Mouse (Mus musculus): ENCODE data around the gene Ccdc69. TPM values are rescaled to one million over a fixed set of nuclear protein-coding genes. Genes with fewer than 3 reads are reported as not detected.
"Not testable (repeated sequence)": the region's sequence is repeated elsewhere in the genome, so short reads cannot be mapped to it uniquely, and the experiment has no call there.

Ccdc69 gene
- polyA plus RNA-seq, 1 experiment from 2014 or later, result 3.5 TPM

GRCm38 (mm10) chr11:55116004-55116403, 38.1 kb upstream of the Ccdc69 start:
- Histone ChIP-seq H3K4me1 (replicated peaks; ENCODE audit: control insufficient read depth, insufficient read depth, low read length) (no peaks in the 10 kb centered on the region), H3K9ac (ENCODE audit: low read depth, low read length) (no peak overlapping the region), H3K36me3 (ENCODE audit: control insufficient read depth, insufficient read depth) (no peaks in the 10 kb centered on the region), H3K4me3 (ENCODE audit: low read depth, low read length) (no peak overlapping the region), H3K27ac (ENCODE audit: low read depth, low read length) (no peak overlapping the region), H3K27me3 (replicated peaks; ENCODE audit: control insufficient read depth, insufficient read depth, low read length) (no peaks in the 10 kb centered on the region), H3K9me3 (ENCODE audit: control insufficient read depth) (peaks cover 4% of the 10 kb centered on the region; the same call in 1 of the 2 replicates), H3K4me2 (replicated peaks; ENCODE audit: low read depth) (no peak overlapping the region)
- 72% methylated on average over 3 of the region's 3 CpGs for WGBS
- ATAC-seq, result no peak
- TF ChIP-seq CTCF (IDR thresholded peaks at IDR 0.05; ENCODE audit: low read depth), result no peak

GRCm38 (mm10) chr11:55114291-55114690, 36.4 kb upstream of the Ccdc69 start:
- no peak overlapping the region for H3K9ac ChIP-seq (ENCODE audit: low read depth, low read length)
- H3K4me1 ChIP-seq (replicated peaks; ENCODE audit: control insufficient read depth, insufficient read depth, low read length), result no peaks in the 10 kb centered on the region
- no peak overlapping the region for H3K27ac ChIP-seq (ENCODE audit: low read depth, low read length)
- no peak for TF ChIP-seq CTCF (IDR thresholded peaks at IDR 0.05; ENCODE audit: low read depth)
- H3K4me2 ChIP-seq (replicated peaks; ENCODE audit: low read depth), result no peak overlapping the region
- H3K4me3 ChIP-seq (ENCODE audit: low read depth, low read length), result no peak overlapping the region
- WGBS, result 83% methylated on average over 2 of the region's 2 CpGs
- no peaks in the 10 kb centered on the region for H3K9me3 ChIP-seq (ENCODE audit: control insufficient read depth)
- no peak for ATAC-seq
- no peaks in the 10 kb centered on the region for H3K27me3 ChIP-seq (replicated peaks; ENCODE audit: control insufficient read depth, insufficient read depth, low read length)
- H3K36me3 ChIP-seq (ENCODE audit: control insufficient read depth, insufficient read depth), result no peaks in the 10 kb centered on the region

DNA sequence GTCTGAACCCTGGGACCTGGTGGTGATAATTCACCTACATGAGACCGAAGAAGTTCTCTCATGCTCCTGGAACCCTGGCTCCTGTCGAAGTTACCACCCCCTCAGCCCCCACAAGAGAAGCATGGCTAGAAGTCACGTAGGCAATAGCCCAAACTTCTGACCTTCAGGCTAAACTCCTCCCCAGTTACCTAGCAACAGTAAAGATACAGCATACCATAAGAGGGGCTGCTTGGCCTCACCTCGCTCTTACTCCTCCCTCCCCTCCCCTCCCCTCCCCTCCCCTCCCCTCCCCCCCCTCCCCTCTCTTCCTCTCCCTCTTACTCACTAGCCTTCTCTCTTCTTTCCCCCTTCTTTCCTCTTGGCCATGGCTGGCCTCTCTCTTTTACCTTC, 35.9 kb upstream of the Ccdc69 start:
- WGBS, result 24% methylated on average over 4 of the region's 4 CpGs
- H3K4me3 ChIP-seq (ENCODE audit: low read depth, low read length); H3K4me1 ChIP-seq (replicated peaks; ENCODE audit: control insufficient read depth, insufficient read depth, low read length); H3K9ac ChIP-seq (ENCODE audit: low read depth, low read length); H3K27ac ChIP-seq (ENCODE audit: low read depth, low read length); H3K4me2 ChIP-seq (replicated peaks; ENCODE audit: low read depth); H3K9me3 ChIP-seq (ENCODE audit: control insufficient read depth); H3K27me3 ChIP-seq (replicated peaks; ENCODE audit: control insufficient read depth, insufficient read depth, low read length); H3K36me3 ChIP-seq (ENCODE audit: control insufficient read depth, insufficient read depth); ATAC-seq: not testable (repeated sequence)

DNA sequence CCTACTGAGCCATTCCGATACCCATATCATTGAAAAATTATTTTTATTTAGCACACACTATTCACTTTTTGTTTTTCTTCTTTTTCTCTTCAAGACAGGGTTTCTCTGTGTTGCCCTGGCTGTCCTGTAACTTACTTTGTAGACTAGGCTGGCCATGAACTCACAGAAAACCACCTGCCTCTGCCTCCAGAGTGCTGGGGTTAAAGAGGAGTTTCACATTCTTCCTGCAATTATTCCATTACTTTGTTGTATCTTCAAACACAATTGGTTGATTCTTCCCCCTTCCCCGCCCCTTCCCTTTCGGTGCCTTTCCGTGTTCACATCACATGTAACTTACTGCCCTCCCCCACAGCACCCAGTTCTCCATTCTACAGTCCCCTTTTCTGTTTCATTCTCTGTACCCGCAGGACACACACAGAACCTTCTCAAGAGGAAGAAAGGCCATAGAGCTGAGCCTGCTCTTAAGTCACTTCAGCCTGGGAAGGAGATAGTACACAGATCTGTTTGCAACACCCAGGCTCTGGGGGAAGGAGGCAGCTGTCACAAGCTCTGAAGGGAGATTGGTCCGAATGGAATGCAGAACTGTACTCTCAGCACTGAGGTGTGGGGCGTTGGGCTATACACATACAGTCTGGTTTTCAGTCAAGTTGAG, 35.4 kb upstream of the Ccdc69 start:
- 43% methylated on average over 7 of the region's 7 CpGs for WGBS
- no peak for ATAC-seq

GRCm38 (mm10) chr11:55110566-55111169, 32.7 kb upstream of the Ccdc69 start:
- Histone ChIP-seq H3K4me1 (replicated peaks; ENCODE audit: control insufficient read depth, insufficient read depth, low read length) (no peaks in the 10 kb centered on the region), H3K9me3 (ENCODE audit: control insufficient read depth) (no peaks in the 10 kb centered on the region), H3K36me3 (ENCODE audit: control insufficient read depth, insufficient read depth) (no peaks in the 10 kb centered on the region), H3K4me2 (replicated peaks; ENCODE audit: low read depth) (no peak overlapping the region), H3K27me3 (replicated peaks; ENCODE audit: control insufficient read depth, insufficient read depth, low read length) (no peaks in the 10 kb centered on the region), H3K4me3 (ENCODE audit: low read depth, low read length) (no peak overlapping the region), H3K9ac (ENCODE audit: low read depth, low read length) (no peak overlapping the region), H3K27ac (ENCODE audit: low read depth, low read length) (no peak overlapping the region)
- no peak for ATAC-seq
- no peak for TF ChIP-seq CTCF (IDR thresholded peaks at IDR 0.05; ENCODE audit: low read depth)
- 51% methylated on average over 7 of the region's 7 CpGs for WGBS

More for the DNA sequence above, 35.4 kb upstream of the Ccdc69 start:
- TF ChIP-seq CTCF (IDR thresholded peaks at IDR 0.05; ENCODE audit: low read depth), result no peak
- H3K9me3 ChIP-seq (ENCODE audit: control insufficient read depth), result no peaks in the 10 kb centered on the region
- H3K4me2 ChIP-seq (replicated peaks; ENCODE audit: low read depth), result no peak overlapping the region
- no peaks in the 10 kb centered on the region for H3K4me1 ChIP-seq (replicated peaks; ENCODE audit: control insufficient read depth, insufficient read depth, low read length)
- no peak overlapping the region for H3K27ac ChIP-seq (ENCODE audit: low read depth, low read length)
- H3K36me3 ChIP-seq (ENCODE audit: control insufficient read depth, insufficient read depth), result no peaks in the 10 kb centered on the region
- H3K9ac ChIP-seq (ENCODE audit: low read depth, low read length), result no peak overlapping the region
- no peak overlapping the region for H3K4me3 ChIP-seq (ENCODE audit: low read depth, low read length)
- H3K27me3 ChIP-seq (replicated peaks; ENCODE audit: control insufficient read depth, insufficient read depth, low read length), result no peaks in the 10 kb centered on the region

- H3K27ac ChIP-seq (ENCODE audit: low read depth, low read length), result no peak overlapping the region
- ATAC-seq, result no peak
- no peaks in the 10 kb centered on the region for H3K4me1 ChIP-seq (replicated peaks; ENCODE audit: control insufficient read depth, insufficient read depth, low read length)
- H3K4me2 ChIP-seq (replicated peaks; ENCODE audit: low read depth), result no peak overlapping the region
- H3K9ac ChIP-seq (ENCODE audit: low read depth, low read length), result no peak overlapping the region
- H3K36me3 ChIP-seq (ENCODE audit: control insufficient read depth, insufficient read depth), result no peaks in the 10 kb centered on the region
- H3K4me3 ChIP-seq (ENCODE audit: low read depth, low read length), result no peak overlapping the region
- TF ChIP-seq CTCF (IDR thresholded peaks at IDR 0.05; ENCODE audit: low read depth), result no peak
- no peaks in the 10 kb centered on the region for H3K27me3 ChIP-seq (replicated peaks; ENCODE audit: control insufficient read depth, insufficient read depth, low read length)
- 92% methylated on average over 7 of the region's 7 CpGs for WGBS
- no peaks in the 10 kb centered on the region for H3K9me3 ChIP-seq (ENCODE audit: control insufficient read depth)
These were observed 31.8 kb upstream of the Ccdc69 start for GRCm38 (mm10) chr11:55109521-55110300.

Measured in intestine, postnatal 0 days (tissue).